Mouse (Mus musculus) midbrain, embryonic 14.5 days (tissue): ENCODE measurements around the gene Gm49450. TPM values are rescaled to one million over a fixed set of nuclear protein-coding genes. Genes with fewer than 3 reads are reported as not detected.
A peak's percentile ranks its signal among the peaks of the same experiment; 100 is the strongest.
"Not testable (repeated sequence)": the region's sequence is repeated elsewhere in the genome, so short reads cannot be mapped to it uniquely, and the experiment has no call there.

Experiments used
- ATAC-seq: fragments of 200-750 bp; cut with Nextera tagmentation; 2 replicates; pipeline ENCODE4 v1.8.0; 2017; ENCODE audit warnings: moderate number of reproducible peaks, moderate library complexity; ENCODE audit not compliant: low FRiP score, low TSS enrichment
- DNase-seq: peaks from one replicate; pipeline ENCODE4 v3.0.0-alpha.2; 2015
- H3K27ac ChIP-seq: fragments of 300-500 bp; sonication (generic); replicated peaks from 2 replicates; pipeline ENCODE4 v1.5.1; 2014; ENCODE audit warnings: mild to moderate bottlenecking, low read depth, low read length, moderate library complexity
- H3K27me3 ChIP-seq: fragments of 300-500 bp; sonication (generic); 2 replicates; pipeline ENCODE4 v1.6.1; 2014; ENCODE audit warnings: low read length, control low read depth, mixed read lengths; ENCODE audit not compliant: control insufficient read depth, insufficient read depth
- H3K36me3 ChIP-seq: fragments of 300-500 bp; sonication (generic); 2 replicates; pipeline ENCODE4 v1.6.1; 2014; ENCODE audit warnings: low read length, control low read depth; ENCODE audit not compliant: control insufficient read depth, insufficient read depth
- H3K4me1 ChIP-seq: fragments of 300-500 bp; sonication (generic); 2 replicates; pipeline ENCODE4 v1.6.1; 2014; ENCODE audit warnings: mild to moderate bottlenecking, antibody characterized with exemption, low read length, control low read depth; ENCODE audit not compliant: control insufficient read depth, insufficient read depth
- H3K4me2 ChIP-seq: fragments of 300-500 bp; sonication (generic); 2 replicates; pipeline ENCODE4 v1.6.1; 2014; ENCODE audit warnings: mild to moderate bottlenecking, low read length, moderate library complexity
- H3K4me3 ChIP-seq: fragments of 300-500 bp; sonication (generic); replicated peaks from 2 replicates; pipeline ENCODE4 v1.5.1; 2014; ENCODE audit warnings: low read depth, low read length
- H3K9ac ChIP-seq: fragments of 300-500 bp; sonication (generic); replicated peaks from 2 replicates; pipeline ENCODE4 v1.6.1; 2014; ENCODE audit warnings: mild to moderate bottlenecking, low read length, moderate library complexity
- H3K9me3 ChIP-seq: fragments of 300-500 bp; sonication (generic); 2 replicates; pipeline ENCODE4 v1.6.1; 2016; ENCODE audit warnings: low read length, control low read depth, mixed read lengths; ENCODE audit not compliant: control insufficient read depth
- WGBS: fragments of 180-500 bp; shearing (Covaris S2); extraction: QIAGEN DNeasy Blood & Tissue Kit; methylation state at CpG from one replicate; pipeline ENCODE4 v1.1.7; 2014; 5-methylcytosine and 5-hydroxymethylcytosine counted together
- polyA plus RNA-seq: library from polyadenylated mRNA; unstranded; fragments of >200 nt; fragmentation: Nextera tagmentation; extraction: Ambion mirVana; gene quantifications from 2 replicates; pipeline ENCODE4 v1.2.1, GENCODE M21; 2014

Gm49450 gene
- polyA plus RNA-seq, 1 experiment from 2014 or later: not detected

DNA sequence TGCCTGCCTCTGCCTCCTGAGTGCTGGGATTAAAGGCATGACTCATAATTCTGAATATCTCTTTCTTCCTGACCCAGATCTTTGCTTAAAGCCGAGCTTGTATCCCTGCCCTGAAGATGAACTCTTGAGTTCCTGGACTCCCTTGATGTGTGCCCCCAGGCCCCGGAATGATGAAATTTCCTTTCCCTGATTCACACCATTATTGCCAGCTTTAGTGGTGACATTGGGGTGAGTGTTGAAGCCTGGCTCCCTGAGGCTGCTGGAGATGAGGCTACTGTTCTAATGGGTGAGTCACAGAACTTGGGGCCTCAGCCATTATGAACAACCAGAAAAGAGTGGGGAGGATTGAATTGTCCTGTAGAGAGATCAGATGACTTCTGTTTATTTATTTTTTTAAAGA lies 11.8 kb downstream of the Gm49450 start:
- DNase-seq (no peak), ATAC-seq (no peak)
- H3K9ac ChIP-seq: no peak overlapping the region
- H3K4me2 ChIP-seq: no peak overlapping the region
- no peak overlapping the region for H3K4me3 ChIP-seq
- H3K9me3 ChIP-seq: no peaks in the 10 kb centered on the region
- H3K27me3 ChIP-seq: no peaks in the 10 kb centered on the region
- 88% methylated on average over 2 of the region's 2 CpGs for WGBS
- H3K27ac ChIP-seq: no peak overlapping the region
- no peaks in the 10 kb centered on the region for H3K36me3 ChIP-seq
- no peaks in the 10 kb centered on the region for H3K4me1 ChIP-seq

DNA sequence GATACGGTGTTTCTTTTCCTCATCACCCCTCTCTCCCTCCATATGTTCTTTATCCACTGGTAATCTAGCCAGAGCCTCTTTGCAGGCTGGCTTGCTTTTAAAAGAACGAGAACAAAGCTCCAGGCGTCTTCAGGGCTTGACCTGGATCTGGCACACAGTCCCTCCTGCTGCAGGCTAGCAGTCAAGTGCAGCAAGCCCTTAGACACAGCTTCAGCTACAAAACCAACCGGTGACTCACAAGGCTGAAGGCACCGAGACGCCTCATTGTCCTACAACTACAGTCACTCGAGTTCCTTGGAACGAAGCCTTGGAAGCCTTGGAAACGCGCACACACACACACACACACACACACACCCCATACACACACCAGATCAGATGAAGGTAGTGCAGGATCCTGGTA lies 12.5 kb downstream of the Gm49450 start:
- no peak for ATAC-seq

DNA sequence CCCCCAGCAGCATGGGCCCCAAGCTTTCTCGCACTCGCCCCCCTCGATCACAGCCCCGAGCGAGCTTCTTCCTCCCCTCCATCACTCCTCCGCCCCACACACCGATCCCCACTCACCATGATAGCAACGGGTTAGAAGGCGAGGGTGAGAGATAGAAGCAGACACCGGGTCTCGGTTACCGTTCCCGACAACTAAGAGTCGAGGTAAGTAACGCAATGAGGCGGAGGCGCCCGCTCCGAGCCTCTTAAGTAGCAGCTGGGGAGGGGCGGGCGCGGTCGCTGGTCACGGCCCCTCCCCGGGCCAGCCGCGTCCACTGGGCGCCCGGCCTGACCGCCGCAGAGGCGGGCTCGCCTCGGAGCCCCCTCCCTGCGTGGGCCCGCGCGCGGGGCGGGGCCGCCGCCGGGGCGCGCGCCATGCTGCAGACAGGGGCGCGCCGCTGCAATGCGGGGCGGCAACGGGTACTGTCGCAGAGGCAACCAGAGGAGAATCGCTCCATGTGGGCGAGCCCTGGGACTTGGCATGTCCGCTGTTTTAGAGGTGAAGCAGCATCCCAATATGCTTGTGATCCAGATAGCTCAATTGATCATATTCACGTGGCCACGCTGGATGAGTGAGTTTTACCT lies 19.0 kb downstream of the Gm49450 start, which contains the start of gene Tuba1b:
Tuba1b (minus strand) TSS at position 349 of the 623 bp plus-strand sequence.
- ATAC-seq: peak; percentile 95
- Histone ChIP-seq H3K4me1 (peaks cover 14% of the 10 kb centered on the region; the same call in 1 of the 2 replicates), H3K36me3 (peaks cover 18% of the 10 kb centered on the region), H3K4me3 (peak within 1 kb of the TSS; percentile 73), H3K9me3 (no peaks in the 10 kb centered on the region), H3K9ac (peak within 1 kb of the TSS; percentile 84), H3K27me3 (no peaks in the 10 kb centered on the region), H3K4me2 (peak within 1 kb of the TSS; percentile 86), H3K27ac (peak within 1 kb of the TSS; percentile 98)
- WGBS: under 1% methylated on average over 58 of the region's 58 CpGs
- peak; percentile 97 for DNase-seq

More for the DNA sequence above, 12.5 kb downstream of the Gm49450 start:
- no peak overlapping the region for H3K27ac ChIP-seq
- H3K4me3 ChIP-seq: no peak overlapping the region
- no peaks in the 10 kb centered on the region for H3K36me3 ChIP-seq
- H3K4me2 ChIP-seq: no peak overlapping the region
- H3K4me1 ChIP-seq: no peaks in the 10 kb centered on the region
- 57% methylated on average over 10 of the region's 10 CpGs for WGBS
- peak; percentile 23 for DNase-seq
- H3K27me3 ChIP-seq: no peaks in the 10 kb centered on the region
- no peaks in the 10 kb centered on the region for H3K9me3 ChIP-seq
- H3K9ac ChIP-seq: no peak overlapping the region

DNA sequence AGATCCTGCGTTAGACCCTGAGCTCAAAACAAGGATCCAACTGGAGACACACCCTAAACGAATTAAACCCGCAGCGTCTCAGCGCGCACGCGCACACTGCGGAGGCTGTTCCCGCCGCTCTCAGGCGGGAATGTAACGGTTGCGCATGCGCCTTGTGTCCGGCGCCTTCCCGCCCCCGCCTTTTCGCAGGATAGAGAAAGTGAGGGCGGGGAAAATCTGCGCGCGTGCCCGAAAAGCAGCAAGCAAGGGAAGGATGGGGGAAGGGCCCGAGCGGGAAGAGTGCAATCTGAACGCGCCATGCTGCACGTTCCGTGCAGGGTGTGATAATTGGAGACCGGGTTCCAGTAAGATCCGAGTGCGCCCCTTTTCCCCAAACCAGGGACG lies 19.5 kb downstream of the Gm49450 start:
- under 1% methylated on average over 35 of the region's 35 CpGs for WGBS
- Histone ChIP-seq H3K4me3 (peak overlapping the region; percentile 73), H3K27me3 (no peaks in the 10 kb centered on the region), H3K36me3 (peaks cover 18% of the 10 kb centered on the region), H3K27ac (peak overlapping the region; percentile 98), H3K4me2 (peak overlapping the region; percentile 86), H3K9me3 (no peaks in the 10 kb centered on the region), H3K4me1 (peaks cover 15% of the 10 kb centered on the region), H3K9ac (peak overlapping the region; percentile 84)
- DNase-seq (peak; percentile 100), ATAC-seq (peak; percentile 87)

DNA sequence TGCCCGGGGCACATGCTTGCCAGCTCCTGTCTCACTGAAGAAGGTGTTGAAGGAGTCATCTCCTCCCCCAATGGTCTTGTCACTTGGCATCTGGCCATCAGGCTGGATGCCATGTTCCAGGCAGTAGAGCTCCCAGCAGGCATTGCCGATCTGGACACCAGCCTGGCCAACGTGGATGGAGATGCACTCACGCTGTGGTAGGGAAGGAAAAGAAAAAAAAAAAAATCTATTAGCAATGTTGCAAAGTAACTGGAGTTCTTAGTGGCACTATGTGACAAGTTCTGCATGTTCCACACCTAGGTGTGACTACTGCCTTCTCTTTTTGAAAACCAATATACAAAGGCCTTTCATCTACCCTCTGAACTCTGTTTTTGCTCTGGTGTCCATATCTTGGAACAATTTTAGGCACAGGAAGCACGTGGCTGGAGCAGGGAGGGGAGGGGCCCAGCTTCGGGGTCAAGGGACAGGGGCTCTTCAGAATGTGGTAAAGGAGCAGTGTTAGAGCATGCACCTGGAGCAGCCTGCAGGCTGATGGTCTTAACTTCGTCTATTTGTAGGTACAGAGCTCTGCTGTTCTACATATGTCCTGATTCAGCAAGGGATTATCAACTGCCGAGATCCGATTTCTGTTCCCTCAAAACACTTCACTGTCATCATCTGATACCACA lies 20.2 kb downstream of the Gm49450 start:
- DNase-seq, ATAC-seq, H3K9me3 ChIP-seq, H3K27me3 ChIP-seq: not testable (repeated sequence)
- H3K36me3 ChIP-seq: peaks cover 18% of the 10 kb centered on the region
- WGBS: 7% methylated on average over 8 of the region's 9 CpGs
- peak overlapping the region; percentile 84 for H3K9ac ChIP-seq
- H3K4me1 ChIP-seq: peaks cover 16% of the 10 kb centered on the region
- peak overlapping the region; percentile 73 for H3K4me3 ChIP-seq
- peak overlapping the region; percentile 98 for H3K27ac ChIP-seq
- H3K4me2 ChIP-seq: peak overlapping the region; percentile 86

DNA sequence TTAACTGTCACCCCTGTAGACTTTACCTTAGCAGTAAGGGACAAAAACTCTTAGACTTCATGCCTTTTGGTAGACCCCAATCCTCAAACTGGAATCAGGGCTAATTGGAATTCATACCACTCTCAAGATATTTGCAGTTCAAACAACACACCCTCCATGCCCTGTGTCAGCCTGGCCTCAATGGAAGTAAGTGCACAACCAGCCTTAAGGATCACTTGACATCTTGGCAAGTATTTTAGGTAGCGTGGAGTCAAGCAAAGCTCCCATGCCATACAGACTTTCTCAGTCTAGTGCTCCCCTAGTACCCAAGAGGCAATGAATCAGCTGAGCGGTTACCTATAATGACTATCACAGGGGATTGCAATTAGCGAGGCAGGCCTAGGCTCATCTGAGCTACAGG lies 22.4 kb downstream of the Gm49450 start:
- no peak overlapping the region for H3K4me3 ChIP-seq
- H3K27me3 ChIP-seq: no peaks in the 10 kb centered on the region
- no peak for ATAC-seq
- peaks cover 18% of the 10 kb centered on the region for H3K36me3 ChIP-seq
- no peaks in the 10 kb centered on the region for H3K9me3 ChIP-seq
- H3K27ac ChIP-seq: no peak overlapping the region
- DNase-seq: no peak
- H3K4me1 ChIP-seq: peaks cover 16% of the 10 kb centered on the region
- no peak overlapping the region; the same call in 1 of the 2 replicates for H3K9ac ChIP-seq
- WGBS: 79% methylated on average over 3 of the region's 3 CpGs
- H3K4me2 ChIP-seq: 0 out of 2 replicates have a peak overlapping the region, but pooled peaks have one; percentile 8

DNA sequence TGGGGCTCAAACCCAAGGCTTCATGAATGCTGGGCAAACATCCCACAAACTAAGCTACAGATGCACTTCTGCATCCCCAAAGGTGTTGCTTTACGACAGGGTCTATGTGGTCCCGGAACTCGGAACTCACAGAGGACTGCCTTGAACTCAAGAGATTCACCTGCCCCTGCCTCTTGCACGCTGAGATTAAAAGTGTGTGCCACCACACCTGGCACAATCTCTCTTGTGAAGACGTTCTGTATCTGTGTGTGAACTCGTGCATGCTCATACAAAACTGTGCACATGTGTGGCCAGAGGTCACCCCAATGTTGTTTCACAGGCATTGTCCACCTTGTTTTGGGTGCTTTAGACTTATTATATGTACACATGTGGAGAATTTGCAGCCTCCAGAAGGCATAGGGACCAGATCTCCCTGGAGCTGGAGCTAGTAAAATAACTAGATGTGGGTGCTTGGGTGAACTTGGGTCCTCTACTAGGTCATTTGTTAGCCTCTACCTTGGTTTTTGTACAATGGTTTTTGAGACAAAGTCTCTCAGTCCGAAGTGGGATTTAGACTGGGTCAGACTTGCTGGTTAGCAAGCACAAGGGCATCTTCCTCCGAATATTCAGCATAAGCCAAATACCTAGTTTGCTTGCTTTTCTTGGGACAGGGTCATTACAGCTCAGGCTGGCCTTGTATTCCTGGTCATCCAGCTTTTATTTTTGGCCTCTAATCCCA lies 23.2 kb downstream of the Gm49450 start:
- Histone ChIP-seq H3K9me3 (no peaks in the 10 kb centered on the region), H3K9ac (no peak overlapping the region), H3K4me3 (no peak overlapping the region), H3K4me2 (no peak overlapping the region), H3K36me3 (peaks cover 18% of the 10 kb centered on the region), H3K27me3 (no peaks in the 10 kb centered on the region), H3K27ac (no peak overlapping the region), H3K4me1 (peaks cover 12% of the 10 kb centered on the region)
- ATAC-seq: no peak
- 62% methylated on average over 8 of the region's 8 CpGs for WGBS
- DNase-seq: no peak

DNA sequence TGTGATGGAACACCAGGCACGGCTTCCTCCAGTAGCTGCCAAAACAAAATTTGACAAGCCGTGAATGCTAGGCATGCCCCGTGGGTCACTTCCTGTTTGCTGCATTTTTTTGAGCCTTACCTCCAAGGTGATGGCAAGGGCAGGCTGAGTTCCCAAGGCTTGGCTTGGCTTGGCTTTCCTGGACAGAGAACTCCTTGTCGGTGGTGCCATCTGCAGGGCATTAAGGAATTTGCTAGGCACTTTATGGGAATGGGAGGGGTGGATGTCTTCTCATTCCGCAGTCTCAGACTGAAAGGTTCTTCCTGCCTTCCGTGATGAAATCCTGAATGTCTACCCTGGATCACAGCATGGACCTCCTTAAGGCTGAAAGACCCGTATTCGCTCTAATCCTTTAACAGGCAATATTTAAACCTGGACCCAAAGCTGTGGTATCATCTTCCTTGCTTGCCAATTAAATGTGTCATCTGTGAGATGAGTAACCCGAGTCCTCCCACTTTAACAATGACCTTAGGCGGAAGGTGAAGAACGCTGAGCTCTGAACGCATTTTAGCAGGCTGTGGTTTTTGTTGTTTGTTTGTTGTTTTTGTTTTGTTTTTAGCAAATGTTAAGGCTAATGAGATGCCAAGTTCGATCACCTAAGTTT lies 24.6 kb downstream of the Gm49450 start:
- Histone ChIP-seq H3K9me3 (no peaks in the 10 kb centered on the region), H3K36me3 (peaks cover 18% of the 10 kb centered on the region), H3K4me3 (no peak overlapping the region), H3K4me2 (peak overlapping the region; percentile 9; the same call in 1 of the 2 replicates), H3K27ac (no peak overlapping the region), H3K9ac (no peak overlapping the region), H3K4me1 (peaks cover 6% of the 10 kb centered on the region; the same call in 1 of the 2 replicates), H3K27me3 (no peaks in the 10 kb centered on the region)
- ATAC-seq: no peak
- WGBS: 14% methylated on average over 13 of the region's 13 CpGs
- peak; percentile 87 for DNase-seq
